Mouse (Mus musculus) intestine, embryonic 15.5 days (tissue): ENCODE results near the gene Sept11. TPM values are rescaled to one million over a fixed set of nuclear protein-coding genes. Genes with fewer than 3 reads are reported as not detected.

Experiments used
- ATAC-seq: fragments of 200-750 bp; cut with Nextera tagmentation; 2 replicates; pipeline ENCODE4 v1.8.0; 2017; ENCODE audit warnings: moderate TSS enrichment, moderate library complexity
- H3K27ac ChIP-seq: fragments of 300-500 bp; sonication (generic); 2 replicates; pipeline ENCODE4 v1.5.1; 2015; ENCODE audit warnings: mild to moderate bottlenecking, inconsistent platforms
- H3K27me3 ChIP-seq: fragments of 300-500 bp; sonication (generic); replicated peaks from 2 replicates; pipeline ENCODE4 v1.6.1; 2015; ENCODE audit warnings: inconsistent platforms
- H3K36me3 ChIP-seq: fragments of 300-500 bp; sonication (generic); 2 replicates; pipeline ENCODE4 v1.6.1; 2015; ENCODE audit warnings: inconsistent platforms
- H3K4me1 ChIP-seq: fragments of 300-500 bp; sonication (generic); replicated peaks from 2 replicates; pipeline ENCODE4 v1.6.1; 2015; ENCODE audit warnings: inconsistent platforms
- H3K4me2 ChIP-seq: fragments of 300-500 bp; sonication (generic); replicated peaks from 2 replicates; pipeline ENCODE4 v1.6.1; 2015; ENCODE audit warnings: mild to moderate bottlenecking, inconsistent platforms
- H3K4me3 ChIP-seq: fragments of 300-500 bp; sonication (generic); replicated peaks from 2 replicates; pipeline ENCODE4 v1.5.1; 2015; ENCODE audit warnings: inconsistent platforms
- H3K9ac ChIP-seq: fragments of 300-500 bp; sonication (generic); 2 replicates; pipeline ENCODE4 v1.6.1; 2015; ENCODE audit warnings: inconsistent platforms
- H3K9me3 ChIP-seq: fragments of 300-500 bp; sonication (generic); 2 replicates; pipeline ENCODE4 v1.6.1; 2016; ENCODE audit warnings: inconsistent platforms
- WGBS: fragments of 180-500 bp; shearing (Covaris S2); methylation state at CpG from one replicate; pipeline ENCODE4 v1.1.7; 2015; 5-methylcytosine and 5-hydroxymethylcytosine counted together
- polyA plus RNA-seq: library from polyadenylated mRNA; unstranded; fragments of >200 nt; fragmentation: Nextera tagmentation; extraction: Ambion mirVana; gene quantifications from 2 replicates; pipeline ENCODE4 v1.2.1, GENCODE M21; 2015

Sept11 gene
- polyA plus RNA-seq, 1 experiment from 2014 or later: 157 TPM

GRCm38 (mm10) chr5:93060865-93061264 is 32.4 kb upstream of the Sept11 start:
- H3K4me2 ChIP-seq: no peak overlapping the region
- WGBS: 86% methylated on average over 4 of the region's 4 CpGs
- no peaks in the 10 kb centered on the region for H3K36me3 ChIP-seq
- no peak for ATAC-seq
- H3K9me3 ChIP-seq: no peaks in the 10 kb centered on the region
- no peak overlapping the region for H3K27ac ChIP-seq
- H3K9ac ChIP-seq: no peak overlapping the region
- no peaks in the 10 kb centered on the region for H3K4me1 ChIP-seq
- H3K4me3 ChIP-seq: no peak overlapping the region
- H3K27me3 ChIP-seq: no peaks in the 10 kb centered on the region

DNA sequence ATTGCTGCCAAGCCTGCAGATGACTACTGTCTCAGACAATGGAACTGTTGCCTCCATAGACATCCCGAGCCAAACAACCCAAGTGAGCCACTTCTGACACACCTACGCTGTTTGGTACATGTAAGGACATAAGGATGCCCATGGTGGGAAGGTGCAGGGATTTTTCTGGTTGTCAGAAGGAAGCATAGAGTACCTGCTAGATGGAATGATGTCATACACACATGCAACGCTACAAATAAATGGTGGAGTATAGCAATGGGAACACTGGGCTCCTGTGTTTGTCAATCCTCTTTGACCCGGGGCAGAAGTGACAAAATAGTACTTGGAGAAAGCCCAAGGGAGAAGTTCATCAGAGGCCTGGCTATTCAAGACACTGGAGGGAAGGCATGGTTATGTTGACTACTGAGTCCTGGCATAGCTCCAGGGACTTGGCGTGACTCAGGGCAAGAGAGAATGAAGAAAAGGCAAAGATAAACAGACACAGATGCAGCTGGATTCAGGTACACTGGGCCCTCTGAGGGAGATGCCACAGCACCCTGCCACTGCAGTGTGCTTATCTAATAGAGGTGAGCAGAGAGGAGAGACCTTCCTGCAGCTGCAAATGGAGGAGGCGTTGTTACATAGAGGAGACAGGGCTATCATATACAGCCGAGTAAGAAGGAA is 15.4 kb upstream of the Sept11 start:
- no peak overlapping the region for H3K9ac ChIP-seq
- no peak overlapping the region for H3K4me3 ChIP-seq
- ATAC-seq: no peak
- no peak overlapping the region for H3K27ac ChIP-seq
- H3K9me3 ChIP-seq: no peaks in the 10 kb centered on the region
- no peaks in the 10 kb centered on the region for H3K4me1 ChIP-seq
- 72% methylated on average over 7 of the region's 7 CpGs for WGBS
- no peaks in the 10 kb centered on the region for H3K27me3 ChIP-seq
- no peak overlapping the region for H3K4me2 ChIP-seq
- no peaks in the 10 kb centered on the region for H3K36me3 ChIP-seq

- peak; percentile 39; the same call in 1 of the 2 replicates for ATAC-seq
- H3K4me3 ChIP-seq: no peak overlapping the region
- 71% methylated on average over 3 of the region's 3 CpGs for WGBS
Observed at GRCm38 (mm10) chr5:93079596-93079995, 13.6 kb upstream of the Sept11 start.

DNA sequence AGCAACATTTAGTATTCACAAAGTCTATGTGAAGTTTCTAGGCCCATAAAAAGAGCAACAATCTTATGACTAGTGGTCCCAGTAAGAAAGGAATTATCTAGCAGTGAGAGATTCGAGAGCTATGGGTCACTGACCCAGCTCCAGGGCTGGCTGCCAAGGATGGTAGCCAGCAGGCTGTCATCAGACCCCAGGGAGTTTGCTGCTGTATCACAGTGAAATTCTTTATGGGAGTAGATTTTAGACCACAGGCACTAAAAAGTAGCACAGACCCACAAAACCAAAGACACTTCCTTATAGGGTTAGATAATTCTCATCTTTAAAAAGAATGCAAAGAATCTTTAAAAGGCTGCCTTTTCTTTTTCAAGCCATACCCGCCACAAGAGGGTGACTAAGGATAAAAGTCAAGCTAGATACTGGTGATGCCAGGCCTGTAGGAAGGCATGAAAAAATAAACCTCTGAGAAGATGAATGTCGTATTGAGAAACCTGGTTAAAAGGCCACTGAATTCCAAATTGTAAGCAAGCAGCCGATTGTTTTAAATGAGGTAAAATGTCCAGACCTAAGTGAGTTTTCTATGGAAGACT is 8.1 kb upstream of the Sept11 start:
- H3K4me2 ChIP-seq: no peak overlapping the region
- no peak for ATAC-seq
- H3K27me3 ChIP-seq: no peaks in the 10 kb centered on the region
- no peak overlapping the region for H3K27ac ChIP-seq
- no peaks in the 10 kb centered on the region for H3K36me3 ChIP-seq
- no peaks in the 10 kb centered on the region for H3K4me1 ChIP-seq
- H3K4me3 ChIP-seq: no peak overlapping the region
- 55% methylated on average over 4 of the region's 4 CpGs for WGBS
- H3K9me3 ChIP-seq: no peaks in the 10 kb centered on the region
- H3K9ac ChIP-seq: no peak overlapping the region

More at GRCm38 (mm10) chr5:93079596-93079995, 13.6 kb upstream of the Sept11 start:
- no peak overlapping the region for H3K9ac ChIP-seq
- no peak overlapping the region for H3K27ac ChIP-seq
- H3K27me3 ChIP-seq: no peaks in the 10 kb centered on the region
- H3K4me1 ChIP-seq: no peaks in the 10 kb centered on the region
- no peaks in the 10 kb centered on the region for H3K9me3 ChIP-seq
- no peaks in the 10 kb centered on the region for H3K36me3 ChIP-seq
- H3K4me2 ChIP-seq: no peak overlapping the region

- H3K36me3 ChIP-seq: no peaks in the 10 kb centered on the region
- no peak overlapping the region for H3K9ac ChIP-seq
- no peaks in the 10 kb centered on the region for H3K9me3 ChIP-seq
- no peak for ATAC-seq
- 86% methylated on average over 4 of the region's 4 CpGs for WGBS
- H3K27me3 ChIP-seq: no peaks in the 10 kb centered on the region
- no peaks in the 10 kb centered on the region for H3K4me1 ChIP-seq
- H3K27ac ChIP-seq: no peak overlapping the region
- H3K4me2 ChIP-seq: no peak overlapping the region
- H3K4me3 ChIP-seq: no peak overlapping the region
Observed at GRCm38 (mm10) chr5:93085900-93086299, 7.3 kb upstream of the Sept11 start.

DNA sequence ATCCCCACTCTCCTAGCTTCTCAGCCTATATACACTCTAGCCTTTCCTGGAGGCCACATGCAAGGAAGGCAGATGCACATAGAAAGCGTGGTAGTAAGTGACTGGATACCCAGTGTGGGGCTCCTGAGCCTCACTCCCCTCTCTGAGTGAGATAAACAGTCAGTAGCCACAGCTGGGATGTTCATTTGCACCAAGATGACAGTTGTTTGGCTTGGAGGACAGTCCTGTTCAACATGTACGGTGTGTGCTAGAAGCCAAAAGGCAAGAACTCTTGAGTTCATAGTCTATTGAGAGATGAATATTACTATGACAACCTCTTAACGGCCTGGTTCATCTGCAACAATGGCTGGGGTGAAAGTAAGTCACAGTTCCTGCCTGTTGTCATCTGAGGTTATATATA is 2.0 kb upstream of the Sept11 start:
- no peak overlapping the region for H3K27ac ChIP-seq
- no peaks in the 10 kb centered on the region for H3K27me3 ChIP-seq
- peaks cover 11% of the 10 kb centered on the region for H3K4me1 ChIP-seq
- H3K9ac ChIP-seq: no peak overlapping the region
- peak overlapping the region; percentile 80; the same call in 1 of the 2 replicates for H3K4me3 ChIP-seq
- WGBS: 55% methylated on average over 3 of the region's 3 CpGs
- peak overlapping the region; percentile 84 for H3K4me2 ChIP-seq
- no peaks in the 10 kb centered on the region for H3K36me3 ChIP-seq
- ATAC-seq: no peak
- H3K9me3 ChIP-seq: no peaks in the 10 kb centered on the region

GRCm38 (mm10) chr5:93092147-93092781 is 973 bp upstream of the Sept11 start:
- WGBS: 5% methylated on average over 28 of the region's 28 CpGs
- ATAC-seq: peak; percentile 42

GRCm38 (mm10) chr5:93093638-93094527 is 646 bp downstream of the Sept11 start:
- no peaks in the 10 kb centered on the region for H3K9me3 ChIP-seq
- H3K27me3 ChIP-seq: no peaks in the 10 kb centered on the region
- H3K4me2 ChIP-seq: peak overlapping the region; percentile 84
- WGBS: under 1% methylated on average over 50 of the region's 50 CpGs
- peaks cover 30% of the 10 kb centered on the region for H3K4me1 ChIP-seq
- H3K36me3 ChIP-seq: no peaks in the 10 kb centered on the region
- H3K9ac ChIP-seq: peak overlapping the region; percentile 71
- H3K27ac ChIP-seq: peak overlapping the region; percentile 85
- H3K4me3 ChIP-seq: peak overlapping the region; percentile 80
- peak; percentile 51 for ATAC-seq

More at GRCm38 (mm10) chr5:93092147-93092781, 973 bp upstream of the Sept11 start:
- Histone ChIP-seq H3K9ac (peak overlapping the region; percentile 71), H3K4me1 (peaks cover 16% of the 10 kb centered on the region), H3K27me3 (no peaks in the 10 kb centered on the region), H3K36me3 (no peaks in the 10 kb centered on the region), H3K27ac (peak overlapping the region; percentile 85), H3K4me2 (peak overlapping the region; percentile 84), H3K9me3 (no peaks in the 10 kb centered on the region), H3K4me3 (peak overlapping the region; percentile 80)

GRCm38 (mm10) chr5:93095301-93095700 is 2.1 kb downstream of the Sept11 start:
- H3K4me3 ChIP-seq: peak overlapping the region; percentile 80
- 62% methylated on average over 7 of the region's 7 CpGs for WGBS
- peaks cover 35% of the 10 kb centered on the region for H3K4me1 ChIP-seq
- no peak for ATAC-seq
- H3K27me3 ChIP-seq: no peaks in the 10 kb centered on the region
- no peak overlapping the region for H3K27ac ChIP-seq
- H3K36me3 ChIP-seq: no peaks in the 10 kb centered on the region
- H3K9ac ChIP-seq: no peak overlapping the region
- H3K9me3 ChIP-seq: no peaks in the 10 kb centered on the region
- H3K4me2 ChIP-seq: peak overlapping the region; percentile 84

DNA sequence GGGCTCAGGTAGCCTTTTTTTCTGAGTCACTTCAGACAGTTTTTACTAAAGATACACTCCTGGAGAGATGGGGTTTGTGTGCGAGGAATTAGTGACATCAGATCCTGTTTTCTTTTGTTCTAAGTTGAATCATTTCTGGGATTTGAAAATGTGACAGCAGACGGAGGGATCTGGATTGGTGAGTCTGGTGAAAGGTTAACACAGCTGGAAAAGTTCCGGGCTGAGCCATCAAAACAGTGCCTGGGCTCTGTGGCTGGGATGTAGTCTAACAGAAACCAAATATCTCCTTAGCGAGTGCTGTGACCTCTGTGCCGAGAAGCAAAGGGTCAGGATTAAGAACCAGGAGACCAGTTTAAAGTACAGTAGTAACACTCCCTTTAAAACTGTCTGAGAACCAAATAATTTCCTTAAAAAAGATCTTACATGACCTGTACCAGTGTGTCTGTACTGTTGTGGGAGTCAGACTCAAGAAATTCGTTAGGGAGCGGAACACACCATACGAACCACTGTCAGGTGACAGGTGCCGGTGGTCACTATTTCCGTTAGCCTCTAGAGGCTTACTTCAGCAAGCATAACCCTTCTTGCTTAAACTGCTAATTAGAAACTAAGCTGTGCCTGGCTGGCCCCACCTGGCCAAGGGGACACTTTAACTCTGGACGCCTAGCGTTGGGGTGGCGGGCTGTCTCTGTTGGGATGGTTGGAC is 4.1 kb downstream of the Sept11 start:
- H3K4me3 ChIP-seq: no peak overlapping the region
- no peaks in the 10 kb centered on the region for H3K27me3 ChIP-seq
- H3K4me1 ChIP-seq: peaks cover 43% of the 10 kb centered on the region
- WGBS: 67% methylated on average over 13 of the region's 13 CpGs
- no peaks in the 10 kb centered on the region for H3K9me3 ChIP-seq
- 0 out of 2 replicates have a peak overlapping the region, but pooled peaks have one; percentile 11 for H3K9ac ChIP-seq
- H3K36me3 ChIP-seq: no peaks in the 10 kb centered on the region
- no peak overlapping the region for H3K27ac ChIP-seq
- peak overlapping the region; percentile 84; the same call in 1 of the 2 replicates for H3K4me2 ChIP-seq
- ATAC-seq: no peak

GRCm38 (mm10) chr5:93098219-93098618 is 5.0 kb downstream of the Sept11 start:
- H3K4me1 ChIP-seq: peaks cover 43% of the 10 kb centered on the region

More at GRCm38 (mm10) chr5:93098219-93098618, 5.0 kb downstream of the Sept11 start:
- no peak for ATAC-seq
- Histone ChIP-seq H3K36me3 (no peaks in the 10 kb centered on the region), H3K27me3 (no peaks in the 10 kb centered on the region), H3K9me3 (no peaks in the 10 kb centered on the region), H3K27ac (no peak overlapping the region), H3K4me2 (peak overlapping the region; percentile 3; the same call in 1 of the 2 replicates), H3K4me3 (no peak overlapping the region), H3K9ac (no peak overlapping the region)
- 56% methylated on average over 6 of the region's 6 CpGs for WGBS
